Mouse (Mus musculus) c-Kit-positive CD71-positive TER-119-negative erythroid progenitor cells, embryonic 14.5 days (primary cell): Measurements from ENCODE around the gene Kif23.
A peak's percentile ranks its signal among the peaks of the same experiment; 100 is the strongest.

Experiments used
- DNase-seq: peaks from one replicate; pipeline ENCODE4 v3.0.0-alpha.2; 2013; ENCODE audit warnings: low read depth

Gene Kif23

DNA sequence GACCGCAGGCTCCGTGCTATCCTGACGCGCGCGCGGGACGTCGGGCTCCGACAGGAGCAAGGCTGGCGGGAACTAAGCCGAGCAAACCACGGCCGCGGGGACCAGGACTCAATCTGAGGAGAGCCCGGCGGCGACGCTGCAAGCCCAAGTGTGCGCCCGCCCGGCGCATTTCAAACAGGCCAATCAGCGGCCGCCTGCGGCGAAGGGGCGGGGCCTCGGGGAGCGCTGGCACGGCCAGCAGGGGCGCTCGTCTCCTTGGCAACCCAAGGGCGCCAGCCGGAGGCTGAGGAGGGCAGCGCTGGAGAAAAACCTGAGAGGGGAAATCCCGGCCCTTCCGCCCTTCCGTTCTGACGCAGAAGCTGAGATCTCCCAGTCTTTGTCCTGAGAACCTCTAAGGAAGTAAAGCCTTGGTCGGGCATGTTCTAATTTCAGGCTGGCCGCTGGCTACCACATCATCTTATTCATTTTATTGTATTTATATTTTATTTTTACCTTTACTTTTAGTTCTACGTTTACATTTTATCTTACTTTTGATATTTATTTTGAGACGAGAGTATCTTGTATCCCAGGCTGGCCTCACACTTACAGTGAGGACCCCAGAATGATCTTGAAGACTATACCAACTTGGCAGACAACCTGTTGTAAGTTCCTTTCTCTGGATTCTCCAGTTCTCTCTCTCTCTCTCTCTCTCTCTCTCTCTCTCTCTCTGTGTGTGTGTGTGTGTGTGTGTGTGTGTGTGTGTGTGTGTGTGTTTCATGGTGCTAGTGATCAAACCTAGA lies at the start of gene Kif23:
Gene Kif23, minus strand, starts transcription at position 152 of the 779 bp plus-strand sequence.
- peak; percentile 93 for DNase-seq

GRCm38 (mm10) chr9:61991158-61991557 lies 44.6 kb upstream of the Kif23 start:
- no peak for DNase-seq

DNA sequence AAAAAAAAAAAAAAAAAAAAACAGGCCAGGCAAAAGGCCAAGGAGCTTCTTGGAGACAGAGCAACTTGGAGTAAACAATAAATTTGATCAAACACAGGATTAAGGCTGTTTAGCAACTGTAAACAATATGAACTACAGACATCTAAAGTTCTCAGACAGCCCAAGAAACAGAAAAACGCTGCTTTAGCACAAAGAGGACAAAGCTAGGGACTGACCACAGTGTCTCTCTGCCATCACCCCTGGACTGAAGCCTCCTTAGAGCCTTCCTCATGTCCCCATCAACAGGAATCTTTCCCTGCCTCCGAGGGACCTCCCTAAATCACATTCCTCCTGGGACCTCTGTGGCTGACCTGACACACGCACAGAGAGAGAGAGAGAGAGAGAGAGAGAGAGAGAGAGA lies 44.2 kb upstream of the Kif23 start:
- no peak for DNase-seq

- DNase-seq, result no peak
Observed at GRCm38 (mm10) chr9:61986055-61986454, 39.5 kb upstream of the Kif23 start.

DNA sequence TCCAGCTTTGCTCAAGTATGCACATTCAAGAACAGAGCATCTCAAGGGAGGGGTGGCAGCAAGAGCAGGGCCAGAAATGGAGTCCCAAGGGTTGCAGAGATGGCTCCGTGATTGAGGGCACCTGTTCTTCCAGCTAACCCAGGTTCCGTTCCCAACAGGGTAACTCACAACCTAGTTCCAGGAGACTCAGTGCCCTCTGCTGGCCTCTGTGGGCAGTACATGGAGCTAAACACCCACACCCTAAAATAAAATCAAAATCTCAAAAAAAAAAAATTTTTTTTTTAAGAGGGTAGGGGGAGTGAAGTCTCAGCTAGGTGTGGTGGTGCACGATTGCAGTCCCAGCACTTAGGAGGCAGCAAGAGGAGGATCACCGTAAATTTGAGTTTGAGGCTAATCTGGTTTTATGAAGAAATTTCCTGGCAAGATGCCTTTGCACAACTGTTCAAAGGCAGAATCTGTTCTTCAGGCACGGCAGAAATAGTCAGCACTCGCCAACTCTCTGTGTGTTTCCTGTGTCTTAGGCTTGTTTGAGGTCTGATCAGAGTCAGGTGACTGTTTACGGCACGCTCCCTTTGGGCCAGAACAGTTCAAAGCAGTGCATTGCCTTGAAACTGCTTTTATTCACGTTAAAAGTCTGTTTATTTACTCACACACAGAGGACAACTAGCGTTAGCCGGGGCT lies 38.7 kb upstream of the Kif23 start:
- peak; percentile 24 for DNase-seq

GRCm38 (mm10) chr9:61982940-61983620 lies 36.5 kb upstream of the Kif23 start:
- no peak for DNase-seq

- no peak for DNase-seq
Observed at GRCm38 (mm10) chr9:61981876-61982275, 35.3 kb upstream of the Kif23 start.

GRCm38 (mm10) chr9:61979983-61980382 lies 33.4 kb upstream of the Kif23 start:
- peak; percentile 10 for DNase-seq

- DNase-seq, result no peak
Observed at GRCm38 (mm10) chr9:61977258-61977945, 30.8 kb upstream of the Kif23 start.

GRCm38 (mm10) chr9:61972031-61972430 lies 25.5 kb upstream of the Kif23 start:
- no peak for DNase-seq

- no peak for DNase-seq
Observed at GRCm38 (mm10) chr9:61971045-61971444, 24.5 kb upstream of the Kif23 start.

GRCm38 (mm10) chr9:61967357-61967756 lies 20.8 kb upstream of the Kif23 start:
- DNase-seq, result no peak

- DNase-seq, result no peak
Observed at GRCm38 (mm10) chr9:61965987-61966386, 19.4 kb upstream of the Kif23 start.

- DNase-seq, result peak; percentile 50
Observed at GRCm38 (mm10) chr9:61965411-61965930, 18.9 kb upstream of the Kif23 start.

DNA sequence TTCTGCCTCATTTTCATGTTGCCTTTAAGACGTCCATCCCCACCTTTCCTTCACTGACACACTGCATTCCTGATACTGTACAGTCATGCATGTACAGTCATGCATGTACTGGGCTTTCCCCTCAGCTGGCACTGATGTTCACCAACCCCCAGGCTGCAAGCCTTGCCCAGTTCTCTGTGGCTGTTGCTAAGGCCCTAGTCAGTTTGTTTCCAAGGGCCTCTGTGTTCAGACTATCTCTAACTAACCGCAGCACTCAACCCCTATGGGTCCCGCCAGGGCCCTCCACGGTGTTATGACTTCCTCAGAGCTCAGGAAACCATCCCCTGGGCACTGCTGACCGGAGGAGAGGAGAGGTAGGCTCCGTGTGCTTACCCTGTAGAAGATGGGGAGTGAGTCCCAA lies 16.8 kb upstream of the Kif23 start:
- DNase-seq, result no peak

- no peak for DNase-seq
Observed at GRCm38 (mm10) chr9:61961181-61961580, 14.6 kb upstream of the Kif23 start.

GRCm38 (mm10) chr9:61960753-61961152 lies 14.2 kb upstream of the Kif23 start:
- no peak for DNase-seq

GRCm38 (mm10) chr9:61959921-61960569 lies 13.5 kb upstream of the Kif23 start:
- DNase-seq, result no peak

DNA sequence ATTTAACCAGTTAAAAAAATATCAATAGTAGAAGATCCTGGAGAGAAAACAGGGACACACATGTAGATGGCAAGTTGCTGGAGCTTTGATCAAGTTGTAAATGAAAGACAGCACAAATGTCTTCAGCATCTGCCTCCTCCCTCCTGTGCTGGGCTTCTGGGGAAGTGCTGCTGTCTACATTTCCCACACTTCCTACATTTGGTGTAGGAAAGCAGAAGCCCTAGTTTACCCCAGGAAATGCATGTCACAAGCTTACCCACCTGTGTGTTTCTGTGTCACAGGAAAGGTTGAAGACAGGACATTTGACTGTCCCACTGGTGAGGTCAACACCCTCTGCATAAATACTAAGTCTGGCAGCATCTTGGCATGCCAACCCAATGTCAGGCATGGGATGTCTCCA lies 8.1 kb upstream of the Kif23 start:
- no peak for DNase-seq

DNA sequence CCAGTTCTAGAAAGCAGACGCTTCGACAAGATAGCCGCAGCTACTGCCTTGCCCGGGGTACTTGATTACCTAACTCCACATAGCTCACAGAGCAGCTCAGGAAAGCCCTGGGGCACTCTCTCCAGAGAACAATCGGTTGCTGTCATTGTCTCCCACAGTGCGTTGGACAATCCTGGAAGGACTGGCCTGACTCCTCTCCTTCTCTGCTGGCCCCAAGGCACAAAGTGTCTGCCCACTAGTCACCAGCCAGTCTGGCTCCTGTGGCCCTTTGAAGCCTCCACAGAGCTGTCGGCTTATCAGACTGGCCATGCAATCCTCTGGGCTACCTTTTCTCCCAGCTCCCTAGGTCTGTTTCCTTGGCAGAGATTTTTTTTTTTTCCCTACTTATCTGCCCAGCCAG lies 5.7 kb upstream of the Kif23 start:
- DNase-seq, result no peak
